Mouse (Mus musculus) lung, postnatal 0 days (tissue): ENCODE measurements around the gene Sipa1l1. TPM values are rescaled to one million over a fixed set of nuclear protein-coding genes. Genes with fewer than 3 reads are reported as not detected.

Experiments
- ATAC-seq: fragments of 200-750 bp; cut with Nextera tagmentation; 2 replicates; pipeline ENCODE4 v1.8.0; 2017; ENCODE audit warnings: moderate library complexity
- DNase-seq: peaks from one replicate; pipeline ENCODE4 v3.0.0-alpha.2; 2016; ENCODE audit warnings: low spot score
- H3K27ac ChIP-seq: fragments of 300-500 bp; sonication (generic); 2 replicates; pipeline ENCODE4 v1.5.1; 2014; ENCODE audit warnings: antibody characterized with exemption, mild to moderate bottlenecking, low read length, mixed read lengths
- H3K27me3 ChIP-seq: fragments of 300-500 bp; sonication (generic); replicated peaks from 2 replicates; pipeline ENCODE4 v1.6.1; 2014; ENCODE audit warnings: low read length, mixed read lengths; ENCODE audit not compliant: insufficient read depth
- H3K36me3 ChIP-seq: fragments of 300-500 bp; sonication (generic); 2 replicates; pipeline ENCODE4 v1.6.1; 2014; ENCODE audit warnings: low read length, mixed read lengths; ENCODE audit not compliant: insufficient read depth
- H3K4me1 ChIP-seq: fragments of 300-500 bp; sonication (generic); 2 replicates; pipeline ENCODE4 v1.6.1; 2014; ENCODE audit warnings: antibody characterized with exemption, low read depth, low read length, mixed read lengths; ENCODE audit not compliant: insufficient read depth
- H3K4me2 ChIP-seq: fragments of 300-500 bp; sonication (generic); replicated peaks from 2 replicates; pipeline ENCODE4 v1.6.1; 2014; ENCODE audit warnings: low read depth, mild to moderate bottlenecking, low read length, moderate library complexity, mixed read lengths
- H3K4me3 ChIP-seq: fragments of 300-500 bp; sonication (generic); 2 replicates; pipeline ENCODE4 v1.5.1; 2014; ENCODE audit warnings: low read depth, low read length
- H3K9ac ChIP-seq: fragments of 300-500 bp; sonication (generic); replicated peaks from 2 replicates; pipeline ENCODE4 v1.6.1; 2014; ENCODE audit warnings: low read depth, mild to moderate bottlenecking
- H3K9me3 ChIP-seq: fragments of 300-500 bp; sonication (generic); 2 replicates; pipeline ENCODE4 v1.6.1; 2016; ENCODE audit warnings: low read length, mixed read lengths
- CTCF ChIP-seq: IDR thresholded peaks from 2 replicates; pipeline ENCODE4 v1.5.1; 2016; ENCODE audit warnings: antibody characterized with exemption, mild to moderate bottlenecking
- EP300 ChIP-seq: IDR thresholded peaks from 2 replicates; pipeline ENCODE4 v1.6.1; 2016; ENCODE audit warnings: antibody characterized with exemption, mild to moderate bottlenecking, control low read depth
- WGBS: fragments of 180-500 bp; shearing (Covaris S2); extraction: QIAGEN DNeasy Blood & Tissue Kit; methylation state at CpG from one replicate; pipeline ENCODE4 v1.1.7; 2014; 5-methylcytosine and 5-hydroxymethylcytosine counted together
- polyA plus RNA-seq: library from polyadenylated mRNA; unstranded; fragments of >200 nt; fragmentation: Nextera tagmentation; extraction: Ambion mirVana; gene quantifications from 2 replicates; pipeline ENCODE4 v1.2.1, GENCODE M21; 2015

Sipa1l1 gene
- polyA plus RNA-seq, 1 experiment from 2014 or later = 10.2 TPM

DNA sequence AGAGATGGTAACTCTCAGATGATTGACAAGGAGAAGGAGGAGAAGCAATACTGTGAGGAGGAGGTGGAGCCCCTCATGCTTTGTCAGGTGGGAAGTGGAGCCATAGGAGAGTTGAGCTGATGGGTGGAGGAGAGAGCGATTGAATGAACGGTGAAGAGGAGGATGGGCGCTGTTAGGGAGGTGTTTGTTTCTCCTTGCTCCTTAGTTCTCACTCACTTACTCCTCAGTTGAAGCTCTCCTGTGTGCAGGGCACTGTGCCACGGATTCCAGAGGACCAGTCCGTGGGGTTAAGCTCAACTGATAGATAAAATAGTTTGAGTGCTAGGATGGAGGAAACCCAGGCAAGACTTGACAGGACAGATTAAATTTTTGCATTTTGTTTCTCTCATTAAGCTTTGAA is 22.6 kb downstream of the Sipa1l1 start:
- ATAC-seq (no peak), DNase-seq (no peak)
- TF ChIP-seq CTCF = no peak
- TF ChIP-seq EP300 = no peak
- Histone ChIP-seq H3K4me3 (no peak overlapping the region), H3K36me3 (no peaks in the 10 kb centered on the region), H3K9me3 (no peaks in the 10 kb centered on the region), H3K9ac (no peak overlapping the region), H3K27me3 (no peaks in the 10 kb centered on the region), H3K4me1 (peaks cover 35% of the 10 kb centered on the region; the same call in 1 of the 2 replicates), H3K4me2 (no peak overlapping the region), H3K27ac (no peak overlapping the region)
- WGBS = 70% methylated on average over 5 of the region's 5 CpGs

DNA sequence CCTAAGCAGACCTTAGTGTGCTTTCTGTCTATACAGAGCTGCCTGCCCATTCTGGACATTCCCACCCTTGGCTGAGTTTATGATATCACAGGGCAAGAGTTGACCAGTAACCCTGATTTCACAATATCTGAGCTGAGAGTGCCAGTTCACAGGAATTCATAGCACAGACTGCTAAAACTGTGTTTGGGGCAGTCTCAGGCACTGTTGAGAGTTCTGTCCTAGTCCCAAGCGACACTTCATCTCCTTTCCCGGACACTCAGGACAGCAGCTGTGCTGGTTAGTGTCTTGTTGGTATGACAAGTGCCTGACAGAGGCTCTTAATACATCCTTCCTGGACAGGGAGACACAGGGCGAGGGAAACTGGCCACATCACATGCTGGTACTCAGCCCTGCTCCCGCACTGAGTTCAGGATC is 23.5 kb downstream of the Sipa1l1 start:
- Histone ChIP-seq H3K4me3 (no peak overlapping the region), H3K4me2 (no peak overlapping the region), H3K27ac (peak overlapping the region; percentile 11; the same call in 1 of the 2 replicates), H3K27me3 (no peaks in the 10 kb centered on the region), H3K4me1 (peaks cover 37% of the 10 kb centered on the region; the same call in 1 of the 2 replicates), H3K36me3 (no peaks in the 10 kb centered on the region), H3K9ac (no peak overlapping the region), H3K9me3 (no peaks in the 10 kb centered on the region)
- WGBS = 41% methylated on average over 4 of the region's 4 CpGs
- DNase-seq = peak; percentile 79
- TF ChIP-seq EP300 = no peak
- no peak for TF ChIP-seq CTCF
- ATAC-seq = peak; percentile 55

DNA sequence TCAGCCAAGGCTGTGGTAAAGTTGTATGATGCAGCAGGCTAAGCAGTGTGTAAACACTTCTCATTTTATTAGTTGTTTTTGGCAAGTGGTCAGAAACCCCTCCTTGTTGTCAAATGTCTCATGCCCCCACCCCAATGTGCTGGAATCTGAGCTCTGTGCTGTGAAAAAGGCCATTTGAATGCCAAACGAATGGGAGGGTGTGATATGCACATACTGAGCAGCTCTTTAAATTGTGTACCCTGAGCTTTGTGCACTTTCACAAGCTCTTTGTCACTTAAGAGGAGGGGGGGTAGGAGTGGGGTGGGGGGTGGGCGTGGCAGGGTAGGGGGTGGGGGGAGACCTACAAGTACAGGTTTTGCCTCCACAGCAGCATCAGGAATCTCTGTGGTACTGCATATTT is 24.4 kb downstream of the Sipa1l1 start:
- Histone ChIP-seq H3K9me3 (no peaks in the 10 kb centered on the region), H3K27me3 (no peaks in the 10 kb centered on the region), H3K36me3 (no peaks in the 10 kb centered on the region), H3K4me3 (no peak overlapping the region), H3K9ac (no peak overlapping the region), H3K4me2 (no peak overlapping the region), H3K4me1 (peaks cover 29% of the 10 kb centered on the region; the same call in 1 of the 2 replicates), H3K27ac (no peak overlapping the region)
- ATAC-seq (no peak), DNase-seq (no peak)
- 54% methylated on average over 2 of the region's 2 CpGs for WGBS
- TF ChIP-seq CTCF (no peak), EP300 (no peak)

DNA sequence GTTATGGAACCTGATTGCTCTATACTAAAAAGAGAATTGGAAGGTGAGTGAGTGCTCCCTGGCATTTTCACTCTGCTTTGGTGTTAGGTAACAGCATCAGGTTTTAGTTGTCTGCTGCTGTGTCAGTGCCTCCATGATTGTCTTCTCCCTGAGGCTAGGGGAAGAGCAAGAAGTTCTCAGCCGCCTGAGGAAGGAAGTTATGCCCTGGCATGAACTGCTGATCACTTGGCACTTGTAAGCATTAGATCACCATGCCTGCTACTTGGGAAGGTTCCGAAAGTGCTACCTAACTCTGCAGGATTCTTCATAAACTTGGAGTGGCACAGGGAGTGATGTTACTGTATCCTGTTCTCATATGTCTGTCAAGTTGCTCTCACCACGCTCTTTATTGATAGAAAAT is 25.8 kb downstream of the Sipa1l1 start:
- DNase-seq = no peak
- ATAC-seq = no peak
- Histone ChIP-seq H3K9ac (no peak overlapping the region), H3K4me1 (peaks cover 19% of the 10 kb centered on the region; the same call in 1 of the 2 replicates), H3K9me3 (no peaks in the 10 kb centered on the region), H3K36me3 (no peaks in the 10 kb centered on the region), H3K27ac (no peak overlapping the region), H3K27me3 (no peaks in the 10 kb centered on the region), H3K4me2 (no peak overlapping the region), H3K4me3 (no peak overlapping the region)
- WGBS = 59% methylated on average over 3 of the region's 3 CpGs
- TF ChIP-seq CTCF (no peak), EP300 (no peak)

GRCm38 (mm10) chr12:82196213-82196612 is 27.1 kb downstream of the Sipa1l1 start:
- no peaks in the 10 kb centered on the region for H3K9me3 ChIP-seq

DNA sequence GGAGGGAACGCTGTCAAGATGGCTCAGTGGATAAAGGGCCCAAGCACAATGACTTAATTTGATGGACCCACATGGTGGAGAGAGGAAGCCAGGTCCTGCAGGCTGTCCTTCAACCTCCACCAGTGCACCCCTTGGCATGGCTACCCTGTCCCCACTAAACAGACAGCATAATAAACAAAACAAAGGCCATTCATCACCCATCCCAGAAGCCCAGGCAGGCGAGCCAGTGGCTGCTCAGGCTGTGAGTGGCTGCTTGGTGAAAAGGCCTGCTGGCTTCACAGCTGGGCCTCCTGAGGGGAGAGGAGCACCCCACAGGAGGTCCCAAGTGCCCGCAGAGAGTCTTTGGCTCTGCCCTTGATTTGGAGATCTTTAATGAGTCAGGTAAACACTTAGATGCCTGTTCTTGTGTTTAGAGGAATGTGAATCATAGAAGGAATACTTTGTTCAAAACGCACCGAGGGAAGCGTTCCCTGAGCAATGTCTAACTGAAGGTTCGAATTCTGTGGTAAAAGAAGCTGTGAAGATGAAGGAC is 27.6 kb downstream of the Sipa1l1 start:
- no peaks in the 10 kb centered on the region for H3K27me3 ChIP-seq
- TF ChIP-seq EP300 (no peak), CTCF (no peak)
- ATAC-seq (peak; percentile 16; the same call in 1 of the 2 replicates), DNase-seq (peak; percentile 43)
- no peak overlapping the region for H3K4me3 ChIP-seq
- no peak overlapping the region for H3K4me2 ChIP-seq
- no peaks in the 10 kb centered on the region for H3K36me3 ChIP-seq
- H3K4me1 ChIP-seq = peaks cover 19% of the 10 kb centered on the region; the same call in 1 of the 2 replicates
- WGBS = 39% methylated on average over 7 of the region's 7 CpGs
- no peaks in the 10 kb centered on the region for H3K9me3 ChIP-seq
- H3K9ac ChIP-seq = no peak overlapping the region
- peak overlapping the region; percentile 43 for H3K27ac ChIP-seq

More at GRCm38 (mm10) chr12:82196213-82196612, 27.1 kb downstream of the Sipa1l1 start:
- Histone ChIP-seq H3K4me1 (peaks cover 19% of the 10 kb centered on the region; the same call in 1 of the 2 replicates), H3K9ac (no peak overlapping the region), H3K36me3 (no peaks in the 10 kb centered on the region), H3K27me3 (no peaks in the 10 kb centered on the region), H3K4me3 (no peak overlapping the region), H3K4me2 (no peak overlapping the region), H3K27ac (no peak overlapping the region)
- TF ChIP-seq EP300 = no peak
- no peak for TF ChIP-seq CTCF
- 81% methylated on average over 2 of the region's 2 CpGs for WGBS
- no peak for ATAC-seq
- DNase-seq = no peak
